Mouse (Mus musculus): ENCODE results near the gene Gm49425. TPM values are rescaled to one million over a fixed set of nuclear protein-coding genes. Genes with fewer than 3 reads are reported as not detected.
"Not testable (repeated sequence)": the region's sequence is repeated elsewhere in the genome, so short reads cannot be mapped to it uniquely, and the experiment has no call there.

The Gm49425 gene
- polyA plus RNA-seq (2014; fragmentation: Nextera tagmentation; extraction: Ambion mirVana): not detected in 2 replicates

DNA sequence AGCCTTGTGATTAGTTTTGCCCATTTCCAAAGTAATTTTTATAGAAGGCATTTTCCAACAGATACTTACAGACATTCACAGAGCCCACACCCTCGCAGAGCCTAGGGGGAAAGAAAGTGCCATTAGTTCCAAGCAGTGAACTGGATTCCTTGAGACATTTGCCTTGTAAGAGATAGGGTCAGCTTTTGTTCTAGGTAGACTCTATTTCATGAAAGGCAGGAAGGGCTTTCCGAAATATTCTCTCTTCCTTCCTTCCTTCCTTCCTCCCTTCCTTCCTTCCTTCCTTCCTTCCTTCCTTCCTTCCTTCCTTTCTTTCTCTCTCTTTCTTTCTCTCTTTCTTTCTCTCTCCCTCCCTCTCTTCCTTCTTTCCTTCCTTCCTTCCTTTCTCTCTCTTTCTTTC lies at the start of gene Gm49425:
Gm49425 (minus strand) TSS at position 101 of the 400 bp plus-strand sequence.
- not testable (repeated sequence) for H3K4me2 ChIP-seq (ENCODE audit: low read length)

DNA sequence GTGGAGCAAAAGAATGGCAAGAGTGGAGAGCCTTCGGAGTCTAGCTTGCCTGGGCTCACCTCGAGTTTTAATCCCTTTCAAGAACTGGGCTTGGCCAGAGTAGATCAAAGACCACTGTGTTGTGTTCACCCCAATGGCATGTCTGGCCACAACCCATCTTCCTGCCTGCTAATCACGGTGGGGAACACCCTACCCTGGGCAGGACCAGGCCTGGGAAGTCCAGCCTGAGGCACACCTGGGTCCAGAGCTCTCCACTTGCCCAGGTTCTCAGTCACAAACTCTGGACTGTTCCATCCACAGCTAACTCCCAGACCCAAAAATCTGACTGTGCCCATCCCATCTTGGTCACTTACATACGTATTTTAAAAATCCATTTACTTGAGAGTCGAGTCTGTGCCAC lies 45.8 kb upstream of the Gm49425 start, which contains the start of gene Krt90:
Krt90 (minus strand) TSS at position 101 of the 400 bp plus-strand sequence.
- no peak within 1 kb of the TSS for H3K4me2 ChIP-seq (ENCODE audit: low read length)
- H3K9ac ChIP-seq (ENCODE audit: low read length): no peak within 1 kb of the TSS
- H3K9me3 ChIP-seq (replicated peaks; ENCODE audit: control insufficient read depth, low read length): no peaks in the 10 kb centered on the region
- 74% methylated on average over 5 of the region's 5 CpGs for WGBS
- no peaks in the 10 kb centered on the region for H3K27me3 ChIP-seq (replicated peaks; ENCODE audit: control insufficient read depth, insufficient read depth, low read length)
- H3K4me3 ChIP-seq (ENCODE audit: low read depth, low read length): no peak within 1 kb of the TSS
- peaks cover 4% of the 10 kb centered on the region; the same call in 1 of the 2 replicates for H3K4me1 ChIP-seq (ENCODE audit: control insufficient read depth, insufficient read depth, low read length)
- ATAC-seq: no peak
- H3K27ac ChIP-seq (ENCODE audit: low read depth, low read length): no peak within 1 kb of the TSS
- H3K36me3 ChIP-seq (ENCODE audit: control insufficient read depth, insufficient read depth, low read length): no peaks in the 10 kb centered on the region
- DNase-seq (ENCODE audit: low spot score): no peak

More for the DNA sequence above, at the start of gene Gm49425:
- not testable (repeated sequence) for H3K27ac ChIP-seq (ENCODE audit: low read depth, low read length); H3K9me3 ChIP-seq (replicated peaks; ENCODE audit: control insufficient read depth, low read length); H3K27me3 ChIP-seq (replicated peaks; ENCODE audit: control insufficient read depth, insufficient read depth, low read length); H3K36me3 ChIP-seq (ENCODE audit: control insufficient read depth, insufficient read depth, low read length); H3K4me1 ChIP-seq (ENCODE audit: control insufficient read depth, insufficient read depth, low read length); H3K9ac ChIP-seq (ENCODE audit: low read length); DNase-seq (ENCODE audit: low spot score); H3K4me3 ChIP-seq (ENCODE audit: low read depth, low read length); ATAC-seq
- 77% methylated on average over 2 of the region's 2 CpGs for WGBS

DNA sequence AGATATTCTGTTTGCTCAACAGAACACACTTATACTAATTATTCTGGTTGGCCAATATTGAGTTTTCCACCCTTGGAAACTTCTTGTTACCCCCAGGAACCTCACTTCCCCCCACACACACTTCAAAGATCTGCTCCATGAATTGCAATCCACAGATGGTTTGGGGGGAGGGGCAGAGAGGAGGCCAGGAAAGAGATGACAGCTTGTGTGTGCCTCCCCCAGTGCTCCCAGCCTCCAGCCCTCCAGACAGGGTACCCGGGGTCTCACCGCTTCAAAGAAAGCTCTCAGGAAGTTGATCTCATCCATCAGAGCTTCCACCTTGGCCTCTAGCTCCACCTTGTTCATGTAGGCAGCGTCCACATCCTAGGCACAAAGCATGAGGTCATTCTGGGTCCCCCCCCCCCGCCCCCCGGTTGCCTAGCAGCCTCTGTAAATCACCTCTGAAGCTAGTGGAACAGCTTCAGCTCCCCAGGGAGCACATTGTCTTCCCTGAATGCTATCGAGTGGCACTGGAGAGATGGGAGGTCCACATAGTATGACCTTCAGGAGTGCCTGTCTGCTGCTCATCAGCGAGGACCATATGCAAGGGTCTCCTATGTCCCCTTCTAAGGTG lies 41.1 kb upstream of the Gm49425 start:
- Histone ChIP-seq H3K4me1 (ENCODE audit: control insufficient read depth, insufficient read depth, low read length) (peaks cover 4% of the 10 kb centered on the region; the same call in 1 of the 2 replicates), H3K9me3 (replicated peaks; ENCODE audit: control insufficient read depth, low read length) (no peaks in the 10 kb centered on the region), H3K27ac (ENCODE audit: low read depth, low read length) (no peak overlapping the region), H3K27me3 (replicated peaks; ENCODE audit: control insufficient read depth, insufficient read depth, low read length) (no peaks in the 10 kb centered on the region), H3K4me3 (ENCODE audit: low read depth, low read length) (no peak overlapping the region), H3K9ac (ENCODE audit: low read length) (no peak overlapping the region), H3K4me2 (ENCODE audit: low read length) (no peak overlapping the region), H3K36me3 (ENCODE audit: control insufficient read depth, insufficient read depth, low read length) (no peaks in the 10 kb centered on the region)
- DNase-seq (ENCODE audit: low spot score) (no peak), ATAC-seq (no peak)
- 10% methylated on average over 7 of the region's 7 CpGs for WGBS

DNA sequence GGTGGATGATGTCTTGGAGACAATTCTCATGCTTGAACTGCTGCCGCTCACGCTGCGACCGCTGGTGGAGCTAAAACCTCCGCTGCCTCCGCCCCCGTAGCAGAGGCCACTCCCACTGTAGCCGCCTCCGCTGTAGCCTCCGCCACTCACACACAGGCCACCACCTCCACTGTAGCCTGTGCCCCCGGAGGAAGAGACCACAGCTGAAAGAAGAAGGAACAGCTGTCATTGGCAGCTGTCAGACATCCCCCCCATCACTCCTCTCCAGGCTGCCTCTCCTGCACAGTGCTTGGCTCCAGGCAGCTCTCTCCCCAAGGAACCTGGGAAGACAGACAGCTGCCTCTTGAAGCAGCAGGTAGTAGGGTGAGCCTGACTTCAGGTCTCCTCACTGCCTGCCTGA lies 36.1 kb upstream of the Gm49425 start:
- H3K4me3 ChIP-seq (ENCODE audit: low read depth, low read length): no peak overlapping the region
- H3K27ac ChIP-seq (ENCODE audit: low read depth, low read length): no peak overlapping the region
- H3K9ac ChIP-seq (ENCODE audit: low read length): no peak overlapping the region; the same call in 1 of the 2 replicates
- ATAC-seq (peak; percentile 63), DNase-seq (ENCODE audit: low spot score) (peak; percentile 52)
- WGBS: 2% methylated on average over 11 of the region's 11 CpGs
- peak overlapping the region; percentile 37 for H3K4me2 ChIP-seq (ENCODE audit: low read length)
- no peaks in the 10 kb centered on the region for H3K27me3 ChIP-seq (replicated peaks; ENCODE audit: control insufficient read depth, insufficient read depth, low read length)
- H3K9me3 ChIP-seq (replicated peaks; ENCODE audit: control insufficient read depth, low read length): no peaks in the 10 kb centered on the region
- H3K36me3 ChIP-seq (ENCODE audit: control insufficient read depth, insufficient read depth, low read length): no peaks in the 10 kb centered on the region
- peaks cover 6% of the 10 kb centered on the region for H3K4me1 ChIP-seq (ENCODE audit: control insufficient read depth, insufficient read depth, low read length)

DNA sequence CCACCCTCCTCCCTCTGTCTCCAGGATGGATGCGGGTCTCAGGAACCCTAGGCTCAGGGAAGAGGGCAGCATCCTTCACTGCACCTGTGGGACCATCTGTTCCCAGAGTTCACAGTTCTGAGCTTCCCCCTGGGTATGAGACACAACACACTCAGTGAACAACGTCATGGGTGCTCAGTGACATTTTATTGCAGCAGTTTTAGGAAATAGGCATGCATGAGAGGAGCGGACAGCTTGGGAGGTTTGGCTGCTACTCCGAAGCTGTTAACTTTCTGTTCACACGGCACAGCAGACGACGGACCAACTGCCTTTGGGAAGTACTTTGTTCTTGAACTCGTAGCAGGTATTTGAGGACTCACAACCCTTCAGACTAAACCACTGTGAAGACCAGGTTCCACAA lies 35.1 kb upstream of the Gm49425 start:
- no peak overlapping the region for H3K27ac ChIP-seq (ENCODE audit: low read depth, low read length)
- 83% methylated on average over 8 of the region's 8 CpGs for WGBS
- peaks cover 3% of the 10 kb centered on the region for H3K4me1 ChIP-seq (ENCODE audit: control insufficient read depth, insufficient read depth, low read length)
- no peaks in the 10 kb centered on the region for H3K27me3 ChIP-seq (replicated peaks; ENCODE audit: control insufficient read depth, insufficient read depth, low read length)
- H3K9ac ChIP-seq (ENCODE audit: low read length): no peak overlapping the region
- DNase-seq (ENCODE audit: low spot score) (no peak), ATAC-seq (no peak)
- no peak overlapping the region for H3K4me2 ChIP-seq (ENCODE audit: low read length)
- H3K36me3 ChIP-seq (ENCODE audit: control insufficient read depth, insufficient read depth, low read length): no peaks in the 10 kb centered on the region
- no peaks in the 10 kb centered on the region for H3K9me3 ChIP-seq (replicated peaks; ENCODE audit: control insufficient read depth, low read length)
- H3K4me3 ChIP-seq (ENCODE audit: low read depth, low read length): no peak overlapping the region

DNA sequence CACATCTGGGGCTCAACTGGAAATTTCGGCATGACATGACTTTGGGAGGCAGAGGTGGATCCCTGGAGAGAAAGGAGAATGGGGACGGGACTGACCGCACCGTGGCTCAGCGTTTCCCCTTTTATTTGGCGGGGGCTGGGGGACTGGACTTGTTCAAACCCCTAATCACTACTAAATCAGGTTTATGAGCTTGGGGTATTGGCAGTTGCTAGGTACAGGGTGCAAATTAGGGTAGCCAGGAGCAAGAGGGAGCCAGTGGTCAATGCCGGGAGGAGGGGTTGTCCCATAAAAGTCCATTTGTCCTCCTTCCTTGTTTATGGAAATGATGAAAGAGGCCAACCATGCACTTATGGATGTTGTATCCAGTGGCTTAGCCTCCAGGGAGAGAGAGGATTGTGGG lies 33.5 kb upstream of the Gm49425 start, which contains the start of gene Krt82:
Krt82 (minus strand) TSS at position 101 of the 400 bp plus-strand sequence.
- H3K27ac ChIP-seq (ENCODE audit: low read depth, low read length): no peak within 1 kb of the TSS
- H3K4me2 ChIP-seq (ENCODE audit: low read length): no peak within 1 kb of the TSS
- H3K9ac ChIP-seq (ENCODE audit: low read length): no peak within 1 kb of the TSS
- no peak within 1 kb of the TSS for H3K4me3 ChIP-seq (ENCODE audit: low read depth, low read length)
- H3K9me3 ChIP-seq (replicated peaks; ENCODE audit: control insufficient read depth, low read length): no peaks in the 10 kb centered on the region
- no peaks in the 10 kb centered on the region for H3K36me3 ChIP-seq (ENCODE audit: control insufficient read depth, insufficient read depth, low read length)
- WGBS: 82% methylated on average over 7 of the region's 7 CpGs
- H3K27me3 ChIP-seq (replicated peaks; ENCODE audit: control insufficient read depth, insufficient read depth, low read length): no peaks in the 10 kb centered on the region
- peaks cover 3% of the 10 kb centered on the region for H3K4me1 ChIP-seq (ENCODE audit: control insufficient read depth, insufficient read depth, low read length)
- ATAC-seq (no peak), DNase-seq (ENCODE audit: low spot score) (no peak)

DNA sequence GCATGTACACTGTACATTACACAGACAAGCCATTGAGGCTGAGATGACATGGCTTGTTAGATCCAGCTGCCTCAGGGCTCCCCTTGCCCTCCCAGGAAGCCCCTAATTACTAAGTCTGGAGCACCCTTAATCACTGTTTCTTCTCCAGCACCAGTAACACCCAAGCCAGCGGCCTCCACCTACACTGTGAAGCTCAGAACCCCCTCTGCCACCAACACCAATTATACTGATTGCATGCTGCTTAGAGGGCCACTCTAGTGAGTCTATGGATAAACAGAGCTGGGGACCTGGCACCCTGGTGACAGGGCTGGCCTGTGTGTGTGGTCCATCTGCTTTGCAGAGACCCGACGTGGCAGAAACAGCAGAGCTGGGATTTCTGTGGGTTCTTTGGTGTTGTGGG lies 27.4 kb upstream of the Gm49425 start:
- Histone ChIP-seq H3K4me3 (ENCODE audit: low read depth, low read length) (no peak overlapping the region), H3K4me2 (ENCODE audit: low read length) (no peak overlapping the region), H3K4me1 (ENCODE audit: control insufficient read depth, insufficient read depth, low read length) (no peaks in the 10 kb centered on the region), H3K9ac (ENCODE audit: low read length) (no peak overlapping the region), H3K36me3 (ENCODE audit: control insufficient read depth, insufficient read depth, low read length) (no peaks in the 10 kb centered on the region), H3K9me3 (replicated peaks; ENCODE audit: control insufficient read depth, low read length) (no peaks in the 10 kb centered on the region), H3K27ac (ENCODE audit: low read depth, low read length) (no peak overlapping the region), H3K27me3 (replicated peaks; ENCODE audit: control insufficient read depth, insufficient read depth, low read length) (no peaks in the 10 kb centered on the region)
- no peak for DNase-seq (ENCODE audit: low spot score)
- no peak for ATAC-seq
- WGBS: 58% methylated on average over 3 of the region's 3 CpGs

DNA sequence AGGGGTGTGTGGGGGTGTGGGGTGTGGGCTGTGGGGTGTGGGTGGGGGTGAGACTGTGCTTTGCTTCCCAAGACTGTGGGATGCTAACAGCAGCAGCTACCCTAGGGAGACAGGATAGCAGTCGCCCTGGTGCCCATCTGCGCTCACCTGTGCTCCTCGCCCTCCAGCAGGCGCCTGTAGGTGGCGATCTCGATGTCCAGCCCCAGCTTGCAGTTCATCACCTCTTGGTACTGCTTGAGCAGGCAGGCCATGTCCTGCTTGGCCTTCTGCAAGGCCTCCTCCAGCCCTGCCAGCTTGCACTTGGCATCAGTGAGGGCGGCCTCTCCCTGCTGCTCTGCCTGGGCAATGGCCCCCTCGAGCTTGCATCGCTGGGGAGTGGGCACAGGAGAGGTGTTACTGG lies 25.5 kb upstream of the Gm49425 start:
- WGBS: 51% methylated on average over 8 of the region's 9 CpGs
- ATAC-seq: no peak

DNA sequence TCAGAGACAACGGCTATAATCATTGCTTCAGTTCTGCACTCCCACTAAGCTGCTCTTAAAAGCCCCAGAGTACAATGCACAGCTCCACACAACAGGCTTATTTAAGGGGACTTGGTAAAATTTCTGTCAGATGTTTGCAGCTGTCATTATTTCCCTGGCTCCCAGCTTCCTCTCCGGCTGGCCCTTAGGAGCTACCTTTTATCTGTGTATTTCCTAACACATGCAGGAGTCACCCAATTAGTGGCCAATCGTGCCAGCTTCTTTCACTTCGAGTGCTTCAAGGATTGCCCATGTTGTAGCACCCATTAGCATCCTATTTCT lies 21.5 kb upstream of the Gm49425 start:
- Histone ChIP-seq H3K27ac (ENCODE audit: low read depth, low read length) (no peak overlapping the region), H3K4me3 (ENCODE audit: low read depth, low read length) (no peak overlapping the region), H3K4me2 (ENCODE audit: low read length) (no peak overlapping the region), H3K27me3 (replicated peaks; ENCODE audit: control insufficient read depth, insufficient read depth, low read length) (no peaks in the 10 kb centered on the region), H3K4me1 (ENCODE audit: control insufficient read depth, insufficient read depth, low read length) (no peaks in the 10 kb centered on the region), H3K36me3 (ENCODE audit: control insufficient read depth, insufficient read depth, low read length) (no peaks in the 10 kb centered on the region), H3K9ac (ENCODE audit: low read length) (no peak overlapping the region), H3K9me3 (replicated peaks; ENCODE audit: control insufficient read depth, low read length) (no peaks in the 10 kb centered on the region)
- DNase-seq (ENCODE audit: low spot score): no peak
- ATAC-seq: no peak
- WGBS: 44% methylated on average over 4 of the region's 4 CpGs

More for the DNA sequence above, 25.5 kb upstream of the Gm49425 start:
- Histone ChIP-seq H3K4me1 (ENCODE audit: control insufficient read depth, insufficient read depth, low read length) (no peaks in the 10 kb centered on the region), H3K4me3 (ENCODE audit: low read depth, low read length) (no peak overlapping the region), H3K4me2 (ENCODE audit: low read length) (no peak overlapping the region), H3K27me3 (replicated peaks; ENCODE audit: control insufficient read depth, insufficient read depth, low read length) (no peaks in the 10 kb centered on the region), H3K27ac (ENCODE audit: low read depth, low read length) (no peak overlapping the region), H3K36me3 (ENCODE audit: control insufficient read depth, insufficient read depth, low read length) (no peaks in the 10 kb centered on the region), H3K9me3 (replicated peaks; ENCODE audit: control insufficient read depth, low read length) (no peaks in the 10 kb centered on the region), H3K9ac (ENCODE audit: low read length) (no peak overlapping the region)
- no peak for DNase-seq (ENCODE audit: low spot score)

Measured in forebrain, embryonic 14.5 days (tissue).